Mouse (Mus musculus) hindbrain, embryonic 10.5 days (tissue): Measurements from ENCODE around the gene Ece1. TPM values are rescaled to one million over a fixed set of nuclear protein-coding genes. Genes with fewer than 3 reads are reported as not detected.
"Not testable (repeated sequence)": the region's sequence is repeated elsewhere in the genome, so short reads cannot be mapped to it uniquely, and the experiment has no call there.

ENCODE experiments used
- DNase-seq: peaks from one replicate; pipeline ENCODE4 v3.0.0-alpha.2; 2017; ENCODE audit warnings: low spot score
- H3K27ac ChIP-seq: fragments of 300-500 bp; sonication (generic); 2 replicates; pipeline ENCODE4 v1.5.1; 2016; ENCODE audit warnings: mild to moderate bottlenecking, moderate library complexity
- H3K27me3 ChIP-seq: fragments of 300-500 bp; sonication (generic); 2 replicates; pipeline ENCODE4 v1.6.1; 2016; ENCODE audit warnings: mild to moderate bottlenecking; ENCODE audit not compliant: poor library complexity, insufficient read depth, severe bottlenecking
- H3K36me3 ChIP-seq: fragments of 300-500 bp; sonication (generic); 2 replicates; pipeline ENCODE4 v1.6.1; 2016; ENCODE audit warnings: mild to moderate bottlenecking, moderate library complexity
- H3K4me1 ChIP-seq: fragments of 300-500 bp; sonication (generic); replicated peaks from 2 replicates; pipeline ENCODE4 v1.6.1; 2016; ENCODE audit warnings: mild to moderate bottlenecking
- H3K4me3 ChIP-seq: fragments of 300-500 bp; sonication (generic); 2 replicates; pipeline ENCODE4 v1.5.1; 2016; ENCODE audit warnings: mild to moderate bottlenecking, moderate library complexity
- H3K9me3 ChIP-seq: fragments of 300-500 bp; sonication (generic); 2 replicates; pipeline ENCODE4 v1.6.1; 2016; ENCODE audit warnings: mild to moderate bottlenecking, moderate library complexity
- WGBS: fragments of 180-500 bp; shearing (Covaris S2); methylation state at CpG from one replicate; pipeline ENCODE4 v1.1.7; 2016; 5-methylcytosine and 5-hydroxymethylcytosine counted together
- polyA plus RNA-seq: library from polyadenylated mRNA; unstranded; fragments of >200 nt; fragmentation: Nextera tagmentation; extraction: Ambion mirVana; gene quantifications from 2 replicates; pipeline ENCODE4 v1.2.1, GENCODE M21; 2016

The Ece1 gene
- polyA plus RNA-seq, 1 experiment from 2014 or later = 33.7 TPM

- Histone ChIP-seq H3K36me3 (peaks cover 57% of the 10 kb centered on the region), H3K27me3 (no peaks in the 10 kb centered on the region), H3K9me3 (peaks cover 7% of the 10 kb centered on the region; the same call in 1 of the 2 replicates), H3K4me1 (0 out of 2 replicates have a peak, but pooled peaks cover 3% of the 10 kb centered on the region), H3K4me3 (no peak overlapping the region), H3K27ac (no peak overlapping the region)
- peak; percentile 79 for DNase-seq
- WGBS = 65% methylated on average over 9 of the region's 9 CpGs
Observed at GRCm38 (mm10) chr4:137963881-137964584, 102.0 kb downstream of the Ece1 start.

- Histone ChIP-seq H3K4me1 (0 out of 2 replicates have a peak, but pooled peaks cover 3% of the 10 kb centered on the region), H3K27me3 (no peaks in the 10 kb centered on the region), H3K9me3 (peaks cover 3% of the 10 kb centered on the region; the same call in 1 of the 2 replicates), H3K36me3 (peaks cover 52% of the 10 kb centered on the region), H3K4me3 (no peak overlapping the region), H3K27ac (no peak overlapping the region)
- no peak for DNase-seq
- 93% methylated on average over 11 of the region's 11 CpGs for WGBS
Observed at GRCm38 (mm10) chr4:137964585-137964930, 102.5 kb downstream of the Ece1 start.

DNA sequence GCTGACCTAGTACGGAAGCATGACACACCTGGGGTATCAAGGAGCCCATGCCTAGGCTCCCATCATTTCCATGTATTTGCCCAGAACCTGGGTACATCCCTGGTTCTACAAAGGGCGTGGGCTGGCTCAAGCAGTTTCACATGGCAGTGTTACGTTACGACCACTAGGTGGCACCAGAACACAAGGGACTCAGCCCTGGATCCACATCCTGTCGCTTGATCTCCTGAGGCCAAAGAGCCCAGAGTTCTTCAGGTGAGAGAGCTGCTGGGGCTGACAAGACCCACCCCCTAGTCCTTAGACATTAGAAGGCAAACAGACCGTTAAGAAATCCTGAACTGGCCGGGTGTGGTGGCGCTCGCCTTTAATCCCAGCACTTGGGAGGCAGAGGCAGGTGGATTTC, 106.2 kb downstream of the Ece1 start:
- Histone ChIP-seq H3K9me3 (no peaks in the 10 kb centered on the region), H3K4me3 (no peak overlapping the region), H3K36me3 (peaks cover 15% of the 10 kb centered on the region), H3K4me1 (0 out of 2 replicates have a peak, but pooled peaks cover 3% of the 10 kb centered on the region), H3K27me3 (no peaks in the 10 kb centered on the region), H3K27ac (no peak overlapping the region)
- WGBS = 11% methylated on average over 9 of the region's 9 CpGs
- DNase-seq = peak; percentile 74

DNA sequence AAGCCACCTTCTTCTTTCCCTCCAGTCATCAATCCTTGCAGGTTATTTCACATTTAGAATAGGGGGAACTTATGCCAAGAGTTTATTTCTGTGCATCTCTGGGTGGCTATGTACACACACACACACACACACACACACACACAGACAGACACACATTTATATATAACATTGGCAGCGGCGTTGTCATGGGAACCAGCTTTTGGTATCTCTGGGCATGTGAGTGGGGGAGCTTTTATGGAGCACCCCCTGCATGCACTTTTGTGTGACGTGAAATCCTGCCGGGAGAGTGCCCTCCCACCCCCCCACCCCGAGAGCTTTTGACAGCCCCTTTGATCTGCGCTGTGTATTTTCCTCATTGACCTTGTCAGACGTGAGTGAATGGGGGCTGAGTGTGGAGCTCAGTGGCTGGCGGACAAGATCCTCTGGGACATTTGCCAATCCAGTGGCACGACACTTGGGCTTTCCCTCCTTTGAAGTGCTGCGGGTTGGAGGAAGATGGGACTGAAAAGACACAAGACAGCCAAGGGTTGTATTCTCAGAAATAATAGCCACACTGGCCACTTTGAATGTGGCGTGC, 108.7 kb downstream of the Ece1 start:
- no CpG with 5 or more reads among the region's 11 CpGs for WGBS
- H3K4me3 ChIP-seq = not testable (repeated sequence)

DNA sequence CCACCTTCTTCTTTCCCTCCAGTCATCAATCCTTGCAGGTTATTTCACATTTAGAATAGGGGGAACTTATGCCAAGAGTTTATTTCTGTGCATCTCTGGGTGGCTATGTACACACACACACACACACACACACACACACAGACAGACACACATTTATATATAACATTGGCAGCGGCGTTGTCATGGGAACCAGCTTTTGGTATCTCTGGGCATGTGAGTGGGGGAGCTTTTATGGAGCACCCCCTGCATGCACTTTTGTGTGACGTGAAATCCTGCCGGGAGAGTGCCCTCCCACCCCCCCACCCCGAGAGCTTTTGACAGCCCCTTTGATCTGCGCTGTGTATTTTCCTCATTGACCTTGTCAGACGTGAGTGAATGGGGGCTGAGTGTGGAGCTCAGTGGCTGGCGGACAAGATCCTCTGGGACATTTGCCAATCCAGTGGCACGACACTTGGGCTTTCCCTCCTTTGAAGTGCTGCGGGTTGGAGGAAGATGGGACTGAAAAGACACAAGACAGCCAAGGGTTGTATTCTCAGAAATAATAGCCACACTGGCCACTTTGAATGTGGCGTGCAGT, 112.9 kb downstream of the Ece1 start:
- not testable (repeated sequence) for H3K4me3 ChIP-seq, H3K9me3 ChIP-seq, H3K27me3 ChIP-seq, DNase-seq, H3K27ac ChIP-seq, H3K36me3 ChIP-seq, H3K4me1 ChIP-seq
- no CpG with 5 or more reads among the region's 11 CpGs for WGBS

More for the DNA sequence above, 108.7 kb downstream of the Ece1 start:
- not testable (repeated sequence) for H3K27ac ChIP-seq, H3K27me3 ChIP-seq, H3K36me3 ChIP-seq, H3K4me1 ChIP-seq, H3K9me3 ChIP-seq, DNase-seq

DNA sequence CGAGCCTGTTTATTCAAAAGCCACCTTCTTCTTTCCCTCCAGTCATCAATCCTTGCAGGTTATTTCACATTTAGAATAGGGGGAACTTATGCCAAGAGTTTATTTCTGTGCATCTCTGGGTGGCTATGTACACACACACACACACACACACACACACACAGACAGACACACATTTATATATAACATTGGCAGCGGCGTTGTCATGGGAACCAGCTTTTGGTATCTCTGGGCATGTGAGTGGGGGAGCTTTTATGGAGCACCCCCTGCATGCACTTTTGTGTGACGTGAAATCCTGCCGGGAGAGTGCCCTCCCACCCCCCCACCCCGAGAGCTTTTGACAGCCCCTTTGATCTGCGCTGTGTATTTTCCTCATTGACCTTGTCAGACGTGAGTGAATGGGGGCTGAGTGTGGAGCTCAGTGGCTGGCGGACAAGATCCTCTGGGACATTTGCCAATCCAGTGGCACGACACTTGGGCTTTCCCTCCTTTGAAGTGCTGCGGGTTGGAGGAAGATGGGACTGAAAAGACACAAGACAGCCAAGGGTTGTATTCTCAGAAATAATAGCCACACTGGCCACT, 117.1 kb downstream of the Ece1 start:
- H3K9me3 ChIP-seq, H3K36me3 ChIP-seq, H3K27ac ChIP-seq, H3K27me3 ChIP-seq, H3K4me1 ChIP-seq, H3K4me3 ChIP-seq, DNase-seq: not testable (repeated sequence)
- WGBS = no CpG with 5 or more reads among the region's 11 CpGs

DNA sequence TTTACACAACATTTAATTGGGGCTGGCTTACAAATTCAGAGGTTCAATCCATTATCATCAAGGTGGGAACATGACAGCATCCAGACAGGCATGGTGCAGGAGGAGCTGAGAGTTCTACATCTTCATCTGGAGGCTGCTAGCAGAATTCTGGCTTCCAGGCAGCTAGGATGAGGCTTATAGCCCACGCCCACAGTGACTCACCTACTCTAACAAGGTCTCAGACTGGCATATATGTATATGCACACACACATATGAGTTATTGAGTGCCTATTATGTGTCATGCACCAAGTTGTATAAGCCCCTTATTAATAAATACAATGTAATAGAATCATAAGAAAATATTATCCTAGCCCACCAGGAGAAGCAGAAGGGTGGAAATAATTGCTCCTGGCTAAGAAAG, 120.8 kb downstream of the Ece1 start:
- DNase-seq = no peak
- Histone ChIP-seq H3K27me3 (no peaks in the 10 kb centered on the region), H3K4me1 (peaks cover 5% of the 10 kb centered on the region), H3K27ac (no peak overlapping the region), H3K9me3 (no peaks in the 10 kb centered on the region), H3K36me3 (no peaks in the 10 kb centered on the region), H3K4me3 (no peak overlapping the region)
- 84% methylated on average over 1 of the region's 1 CpGs for WGBS

- Histone ChIP-seq H3K36me3 (no peaks in the 10 kb centered on the region), H3K27ac (no peak overlapping the region), H3K27me3 (peaks cover 5% of the 10 kb centered on the region; the same call in 1 of the 2 replicates), H3K4me3 (no peak overlapping the region), H3K9me3 (no peaks in the 10 kb centered on the region), H3K4me1 (peaks cover 11% of the 10 kb centered on the region)
- 50% methylated on average over 10 of the region's 10 CpGs for WGBS
- DNase-seq = peak; percentile 20
Observed at GRCm38 (mm10) chr4:137984212-137984611, 122.2 kb downstream of the Ece1 start.

GRCm38 (mm10) chr4:137984746-137985145, 122.7 kb downstream of the Ece1 start:
- Histone ChIP-seq H3K9me3 (no peaks in the 10 kb centered on the region), H3K36me3 (no peaks in the 10 kb centered on the region), H3K27ac (no peak overlapping the region), H3K4me3 (no peak overlapping the region), H3K4me1 (peaks cover 11% of the 10 kb centered on the region), H3K27me3 (peaks cover 9% of the 10 kb centered on the region; the same call in 1 of the 2 replicates)
- WGBS = 84% methylated on average over 5 of the region's 5 CpGs
- no peak for DNase-seq

DNA sequence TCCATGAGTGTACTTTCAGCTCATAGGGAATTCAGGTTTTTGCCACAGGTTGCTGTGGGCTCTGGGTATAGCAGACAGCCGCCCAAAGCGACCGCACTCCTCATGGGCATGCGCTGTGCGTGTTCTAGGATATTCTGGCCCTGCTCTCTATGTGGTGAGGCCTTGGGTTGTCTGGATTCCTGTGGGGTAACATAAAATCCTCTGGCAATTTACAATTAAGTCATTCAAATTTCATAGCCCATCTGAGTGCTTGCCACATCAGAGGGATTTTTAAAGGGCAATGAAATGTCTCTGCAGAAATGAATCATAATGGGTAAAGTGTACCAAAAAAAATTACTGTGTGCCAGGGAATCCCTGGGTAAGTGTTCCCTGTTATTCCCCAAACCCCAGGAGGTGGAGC, 127.4 kb downstream of the Ece1 start:
- peaks cover 26% of the 10 kb centered on the region for H3K27me3 ChIP-seq
- no peak overlapping the region for H3K27ac ChIP-seq
- H3K4me3 ChIP-seq = no peak overlapping the region
- peaks cover 26% of the 10 kb centered on the region for H3K4me1 ChIP-seq
- H3K36me3 ChIP-seq = no peaks in the 10 kb centered on the region
- H3K9me3 ChIP-seq = no peaks in the 10 kb centered on the region
- DNase-seq = no peak
- 88% methylated on average over 5 of the region's 5 CpGs for WGBS

DNA sequence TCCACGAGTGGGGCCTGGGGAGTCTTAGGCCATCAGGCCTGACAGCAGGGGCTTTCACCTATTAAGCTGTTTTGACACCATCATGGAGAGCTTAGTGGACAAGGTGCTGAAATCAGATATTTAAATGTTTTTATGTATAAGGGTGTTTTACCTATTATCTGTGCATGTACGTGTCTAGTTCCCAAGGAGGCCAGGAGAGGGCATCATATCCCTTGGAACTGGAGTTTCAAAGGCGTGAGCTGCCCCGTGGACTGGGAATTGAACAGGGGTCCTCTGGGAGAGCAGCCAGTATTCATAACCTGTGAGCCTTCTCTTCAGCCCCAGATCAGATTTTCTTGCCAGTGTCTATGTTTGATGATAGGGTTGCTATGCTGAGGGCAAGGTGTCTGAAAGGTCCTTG, 128.4 kb downstream of the Ece1 start:
- no peak for DNase-seq
- Histone ChIP-seq H3K4me3 (no peak overlapping the region), H3K9me3 (no peaks in the 10 kb centered on the region), H3K36me3 (peaks cover 5% of the 10 kb centered on the region), H3K4me1 (peaks cover 35% of the 10 kb centered on the region), H3K27ac (no peak overlapping the region), H3K27me3 (peaks cover 26% of the 10 kb centered on the region)
- WGBS = 81% methylated on average over 4 of the region's 4 CpGs

- H3K4me3 ChIP-seq = no peak overlapping the region
- DNase-seq = no peak
- H3K4me1 ChIP-seq = peaks cover 43% of the 10 kb centered on the region
- H3K27me3 ChIP-seq = peaks cover 26% of the 10 kb centered on the region
- 73% methylated on average over 7 of the region's 7 CpGs for WGBS
- peaks cover 13% of the 10 kb centered on the region for H3K36me3 ChIP-seq
- H3K27ac ChIP-seq = no peak overlapping the region
- H3K9me3 ChIP-seq = no peaks in the 10 kb centered on the region
Observed at GRCm38 (mm10) chr4:137991240-137991639, 129.2 kb downstream of the Ece1 start.

- H3K4me1 ChIP-seq = peaks cover 50% of the 10 kb centered on the region
- peak within 1 kb of the TSS; percentile 99 for H3K27ac ChIP-seq
- peak within 1 kb of the TSS; percentile 100 for H3K4me3 ChIP-seq
- DNase-seq = no peak
- WGBS = 1% methylated on average over 39 of the region's 39 CpGs
- H3K27me3 ChIP-seq = peaks cover 26% of the 10 kb centered on the region
- peaks cover 27% of the 10 kb centered on the region for H3K36me3 ChIP-seq
- no peaks in the 10 kb centered on the region for H3K9me3 ChIP-seq
Observed at GRCm38 (mm10) chr4:137992890-137993289, 130.9 kb downstream of the Ece1 start, which contains the start of gene Eif4g3. Gene Eif4g3, plus strand, starts transcription at chr4:137993022.
